Mouse (Mus musculus): ENCODE results near the gene Prkce.

Gene Prkce

DNA sequence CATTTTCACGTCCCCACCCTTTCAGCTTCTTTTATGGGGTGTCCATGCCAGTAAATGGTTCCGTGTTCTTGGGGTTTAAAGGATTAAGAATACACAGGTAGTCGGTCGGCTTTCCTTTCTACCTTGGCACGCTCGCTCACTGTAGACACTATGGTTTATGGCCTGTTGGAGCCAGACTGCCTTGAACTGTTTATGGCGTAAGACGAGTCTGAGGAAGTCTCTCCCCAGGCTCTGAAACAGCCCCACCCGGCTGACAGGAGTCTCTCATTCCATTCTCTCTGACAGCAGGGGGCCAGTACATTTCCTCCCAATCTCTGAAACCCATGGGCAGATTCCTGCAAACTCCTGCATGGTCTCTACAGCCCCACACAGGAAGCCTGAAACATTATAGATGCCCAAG lies 427.9 kb downstream of the Prkce start:
- in situ Hi-C loops (cut with MboI, MseI) = no loop called here

DNA sequence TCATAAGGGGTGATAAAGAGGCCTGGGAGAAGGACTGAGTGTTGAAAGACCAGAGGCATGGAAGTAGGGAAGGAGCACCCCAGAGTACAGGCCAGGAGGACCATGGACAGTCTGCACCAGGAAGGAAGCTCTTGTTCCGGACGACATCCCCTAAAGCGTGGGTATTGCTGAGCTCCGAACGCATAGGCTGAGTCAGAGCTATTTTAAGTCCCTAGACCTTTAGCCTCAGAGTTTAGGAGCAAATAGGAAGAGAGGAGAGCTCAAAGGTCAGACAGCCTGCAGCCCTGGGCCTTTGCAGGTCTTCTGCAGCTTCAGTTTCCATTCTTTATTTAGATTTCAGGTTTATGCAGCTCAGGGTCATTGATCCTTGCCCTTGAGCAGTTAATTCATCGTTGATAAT lies 433.5 kb downstream of the Prkce start:
- in situ Hi-C loops (cut with MboI, MseI) = no loop called here

DNA sequence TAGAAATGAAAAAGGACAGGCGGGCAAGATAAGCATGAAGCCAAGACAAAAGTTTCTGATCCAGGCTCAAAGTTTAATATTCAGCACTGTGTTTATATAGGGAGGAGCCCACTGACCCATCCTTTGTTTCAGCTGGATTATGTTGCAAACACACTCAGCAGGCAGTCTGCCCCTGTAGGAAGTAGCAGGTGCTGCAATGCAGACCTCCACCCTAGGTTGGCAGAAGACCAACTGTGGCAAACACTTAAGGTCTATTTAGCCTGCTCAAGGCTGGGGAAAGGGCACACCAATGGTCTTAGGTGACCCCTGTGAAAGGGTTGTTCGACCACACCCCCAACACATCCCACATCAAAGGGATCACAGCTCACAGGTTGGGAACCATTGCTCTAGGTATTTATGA lies 434.3 kb downstream of the Prkce start:
- in situ Hi-C loops (cut with MboI, MseI) = no loop called here

DNA sequence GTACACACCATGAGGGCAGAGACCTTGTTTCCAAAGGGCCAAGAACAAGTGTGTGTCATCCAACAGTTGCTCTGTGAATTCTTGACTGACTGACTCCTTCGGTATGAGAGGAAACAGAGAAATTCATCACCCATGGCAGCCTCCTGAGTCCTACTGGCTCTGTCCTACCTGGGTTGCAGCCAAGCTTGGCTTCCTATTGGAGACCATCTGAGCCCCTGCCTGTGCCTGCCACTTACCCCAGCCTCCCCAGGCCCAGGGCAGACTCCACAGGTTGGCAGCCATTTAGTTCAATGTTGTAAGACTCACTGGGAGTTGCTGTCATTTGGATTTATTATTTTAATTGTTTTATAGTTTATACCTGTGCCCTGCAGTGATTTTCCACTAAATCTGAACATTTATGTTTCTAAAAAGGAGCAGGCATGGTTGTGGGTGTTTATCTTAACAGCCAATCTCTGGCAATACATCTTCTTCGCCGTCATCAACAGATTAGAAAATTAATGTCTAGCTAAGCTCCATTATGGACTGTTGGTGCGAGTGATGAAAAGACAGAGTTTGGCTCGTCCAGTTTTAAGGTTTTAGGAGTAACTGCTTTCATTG lies 436.4 kb downstream of the Prkce start:
- in situ Hi-C loops (cut with MboI, MseI) = no loop called here

DNA sequence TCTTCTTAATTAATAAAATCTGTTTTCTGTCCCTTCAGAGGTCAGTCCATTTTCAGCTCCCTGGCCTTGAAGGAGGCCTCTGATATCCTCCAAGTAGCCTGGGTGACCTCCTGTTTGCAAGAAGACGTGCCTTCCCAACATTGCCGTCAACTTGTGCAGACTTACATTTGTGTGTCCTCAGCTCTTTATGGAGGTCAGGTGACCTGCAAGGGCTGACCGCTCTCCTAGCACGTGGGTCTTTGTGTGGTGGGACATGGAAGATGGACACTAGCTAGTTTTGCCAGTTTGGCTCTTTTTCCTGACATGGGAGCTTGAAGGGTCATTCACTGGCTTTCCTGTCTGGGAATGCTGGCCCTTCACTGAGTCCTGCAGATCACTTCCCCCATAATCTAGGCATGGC lies 440.4 kb downstream of the Prkce start:
- in situ Hi-C loops (cut with MboI, MseI) = loop anchor here in 1 of 2 experiments (5.0 kb wide), 1 partner anchor 91 kb away; no protein-coding TSS in a partner anchor

DNA sequence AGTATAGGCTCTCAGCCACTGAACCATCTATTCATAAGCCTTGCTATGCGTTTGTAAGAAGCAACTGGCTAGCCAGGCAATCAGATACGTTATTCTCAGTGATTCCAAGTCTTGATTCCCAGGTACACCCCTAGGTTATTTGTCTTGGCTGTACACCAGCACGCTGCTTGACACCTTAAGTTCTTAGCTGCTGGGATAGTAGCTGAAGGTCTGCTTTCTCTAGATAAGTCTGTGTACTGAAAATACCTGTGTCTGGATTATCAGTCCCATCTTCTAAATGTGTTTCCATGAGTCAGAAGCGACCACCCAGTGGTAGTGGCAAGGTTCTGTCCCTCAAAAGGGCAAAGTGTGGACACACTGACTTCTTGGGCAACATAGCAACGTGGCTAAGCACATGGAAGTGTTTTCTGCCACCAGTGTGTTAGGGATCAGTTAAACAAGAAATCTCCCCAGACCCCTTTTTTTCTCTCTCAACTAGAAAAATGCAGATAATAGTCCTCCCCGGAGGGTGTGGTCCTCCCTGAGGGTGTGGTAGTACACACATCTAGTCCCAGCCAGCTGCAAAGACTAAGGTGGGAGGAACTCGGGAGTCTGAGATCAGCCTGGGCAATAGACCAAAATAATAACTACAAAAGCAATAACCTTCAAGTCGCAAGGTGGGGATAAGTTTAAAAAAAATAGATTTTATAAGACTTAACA lies 442.8 kb downstream of the Prkce start:
- in situ Hi-C loops (cut with MboI, MseI) = no loop called here

DNA sequence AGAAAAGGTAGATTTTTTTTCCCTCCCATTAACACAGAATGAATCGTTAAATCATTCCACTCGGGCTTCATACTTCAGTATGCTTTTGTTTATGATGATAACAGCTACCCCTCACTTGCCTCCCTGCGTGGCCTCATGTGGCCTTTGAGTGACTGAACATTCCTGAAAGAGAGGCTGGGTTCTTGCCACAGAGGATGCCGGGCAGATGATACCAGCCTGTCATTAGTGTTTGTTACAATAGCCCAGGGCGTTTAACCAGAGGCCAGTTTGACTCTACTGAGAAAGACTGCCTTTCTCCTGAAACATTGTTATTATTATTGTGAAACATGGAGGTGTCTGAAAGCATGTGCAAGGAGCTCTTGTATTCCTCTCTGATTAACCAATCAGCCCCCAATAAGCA lies 444.2 kb downstream of the Prkce start:
- in situ Hi-C loops (cut with MboI, MseI) = no loop called here

DNA sequence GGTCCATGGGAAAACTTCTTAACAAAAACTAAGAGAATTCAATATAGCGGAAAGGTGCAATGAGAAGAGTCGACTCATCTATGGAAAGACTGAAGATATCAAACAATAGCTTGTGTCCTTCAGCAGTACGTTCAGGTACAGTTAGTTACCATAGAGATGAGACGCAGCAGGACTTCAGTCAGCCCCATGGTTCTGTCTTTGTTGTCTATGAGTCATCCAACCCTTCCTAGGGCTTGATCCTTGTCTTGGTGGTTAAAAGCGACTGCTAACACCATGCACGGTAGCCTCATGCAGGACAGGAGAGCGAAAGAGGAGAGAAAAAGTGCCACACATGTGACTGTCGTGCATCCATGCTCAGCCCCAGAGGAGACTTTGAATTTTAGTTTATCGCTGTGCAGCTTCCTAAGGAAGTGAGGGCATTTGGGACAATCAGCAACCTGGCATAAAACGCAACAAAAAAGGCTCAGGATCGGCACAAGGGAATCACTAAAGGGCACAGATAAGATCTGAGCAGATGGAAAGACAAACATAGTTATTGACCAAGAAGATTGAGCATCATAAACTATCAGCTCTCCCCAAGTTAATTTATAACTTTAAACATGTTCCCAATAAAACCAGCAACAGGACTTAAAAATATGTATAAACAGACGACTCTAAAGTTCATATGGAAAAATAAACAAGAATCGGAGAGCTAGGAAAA lies 448.2 kb downstream of the Prkce start:
- in situ Hi-C loops (cut with MboI, MseI) = no loop called here

DNA sequence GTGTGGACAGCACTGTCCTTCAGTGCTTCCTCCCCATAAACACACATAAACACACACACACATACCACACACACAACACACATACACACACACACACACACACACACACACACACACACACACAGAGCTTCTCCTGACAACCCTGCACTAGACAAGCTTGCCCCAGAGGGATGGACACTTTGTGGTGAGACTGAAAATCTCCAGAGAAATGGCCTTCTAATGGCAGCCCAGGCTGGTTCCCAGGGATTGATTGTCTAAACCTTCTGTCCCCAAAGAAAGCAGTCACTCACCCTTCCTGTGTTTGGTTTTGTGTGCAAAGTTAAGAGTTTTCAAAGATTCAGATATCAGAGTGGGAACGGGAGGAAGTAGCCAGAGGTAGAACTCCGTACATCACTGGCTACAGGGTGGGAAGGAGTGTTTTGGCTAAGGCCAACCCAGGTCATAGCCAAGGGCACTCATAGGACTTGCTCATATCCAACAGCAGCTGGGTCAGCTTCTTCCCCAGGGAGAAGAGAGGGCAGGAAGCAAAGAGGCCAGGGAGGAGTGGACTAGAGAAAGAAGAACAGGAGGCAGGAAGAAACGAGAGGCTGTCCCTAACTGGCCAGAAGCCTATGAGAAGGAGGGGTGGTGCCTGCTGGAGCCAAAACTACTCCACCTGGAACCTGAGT lies 450.1 kb downstream of the Prkce start:
- in situ Hi-C loops (cut with MboI, MseI) = no loop called here

DNA sequence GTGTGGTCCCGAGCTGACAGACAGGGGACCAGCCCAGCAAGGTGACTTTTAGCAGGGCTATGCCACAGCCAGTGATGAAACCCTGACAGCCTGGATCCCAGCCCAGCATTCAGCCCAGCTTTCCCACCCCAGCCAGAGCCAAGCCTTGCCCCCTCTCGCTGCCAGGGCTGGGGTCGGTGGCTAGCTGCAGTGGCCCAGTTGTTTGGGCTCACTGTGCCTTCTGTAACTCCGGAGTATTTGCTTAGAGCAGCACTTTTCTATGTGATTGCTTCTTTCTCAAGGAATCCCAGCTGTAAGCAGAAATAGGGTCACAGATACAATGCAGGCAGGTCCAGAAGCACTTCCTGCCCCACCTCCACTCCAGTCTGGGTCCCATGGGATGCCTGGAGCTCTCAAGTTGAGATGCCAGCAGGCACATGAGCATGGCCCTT lies 450.9 kb downstream of the Prkce start:
- in situ Hi-C loops (cut with MboI, MseI) = no loop called here

DNA sequence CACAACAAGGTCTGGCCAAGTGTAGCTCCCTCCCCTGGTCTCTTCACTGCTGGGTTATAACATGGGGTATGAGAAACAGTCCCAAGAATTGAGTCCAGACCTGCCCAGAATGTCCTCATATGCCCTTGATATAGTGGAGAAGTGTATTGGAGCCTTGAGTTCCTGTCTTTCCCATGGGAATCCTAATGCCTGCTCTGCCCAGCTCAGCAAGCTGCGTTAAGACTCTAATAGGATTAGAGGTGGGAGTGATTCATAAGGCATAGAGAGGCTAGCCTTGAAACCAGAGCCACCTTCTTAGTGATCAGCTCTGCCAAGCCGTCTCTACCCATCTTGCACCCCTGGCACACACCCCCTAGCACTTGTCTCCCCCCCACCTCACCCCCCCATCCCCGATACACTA lies 455.3 kb downstream of the Prkce start:
- in situ Hi-C loops (cut with MboI, MseI) = no loop called here

DNA sequence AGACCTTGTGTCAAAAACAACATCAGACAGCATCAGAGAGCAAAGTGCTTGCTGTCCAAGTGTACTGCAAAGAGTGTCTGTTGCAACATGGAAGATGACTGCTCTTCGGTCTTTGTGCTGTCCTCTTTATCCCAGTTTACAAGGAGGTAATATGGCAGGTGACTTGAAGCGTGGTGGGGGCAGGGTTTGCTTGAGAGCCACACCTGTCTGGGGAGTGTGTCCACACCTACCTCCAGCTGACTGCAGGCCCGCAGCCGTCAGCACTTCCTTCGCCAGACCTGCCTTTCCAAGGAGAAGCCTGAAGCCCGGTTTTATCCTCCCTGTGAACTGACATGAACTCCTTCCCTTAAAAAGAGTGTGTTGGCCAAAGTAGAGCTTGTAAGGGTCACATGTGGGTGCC lies 458.9 kb downstream of the Prkce start:
- in situ Hi-C loops (cut with MboI, MseI) = no loop called here

DNA sequence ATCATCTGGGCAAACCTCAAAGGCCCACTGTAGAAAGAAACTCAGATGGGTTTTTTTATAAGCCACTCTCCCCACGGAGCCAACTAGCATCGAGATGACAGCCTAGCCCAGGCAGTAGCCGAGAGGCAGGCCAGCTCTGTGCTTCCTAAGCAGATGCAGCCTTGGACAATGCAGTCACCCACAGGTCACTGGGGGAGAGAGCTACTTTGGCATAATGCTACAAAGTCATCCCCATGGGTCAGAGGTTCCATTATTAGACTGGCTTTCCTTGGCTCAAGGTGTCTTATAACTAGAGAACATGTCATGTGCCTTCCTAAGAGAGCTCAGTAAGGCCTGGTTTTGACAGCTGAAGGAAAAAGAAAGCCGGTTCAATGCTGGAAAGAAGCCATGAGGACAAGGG lies 465.5 kb downstream of the Prkce start:
- in situ Hi-C loops (cut with MboI, MseI) = no loop called here

DNA sequence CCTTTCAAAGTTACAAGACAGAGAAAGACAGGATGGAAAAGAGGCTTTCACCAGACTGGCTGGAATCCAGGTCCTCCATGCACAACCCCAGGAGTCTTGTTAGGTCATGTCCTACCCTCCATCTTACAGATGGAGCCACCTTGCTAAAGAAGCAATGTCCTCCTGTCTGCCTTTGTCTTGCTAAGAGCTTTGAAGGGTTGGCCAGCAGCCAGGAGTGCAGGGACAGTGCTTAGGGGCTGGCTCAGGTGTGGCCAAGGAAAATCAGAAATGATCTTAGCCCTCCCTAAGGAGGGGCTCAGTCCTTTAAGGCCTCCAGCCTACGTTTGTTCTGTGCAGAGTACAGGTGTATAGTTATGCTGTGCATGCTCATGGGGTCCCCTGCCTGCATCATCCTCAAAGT lies 469.7 kb downstream of the Prkce start:
- in situ Hi-C loops (cut with MboI, MseI) = no loop called here

DNA sequence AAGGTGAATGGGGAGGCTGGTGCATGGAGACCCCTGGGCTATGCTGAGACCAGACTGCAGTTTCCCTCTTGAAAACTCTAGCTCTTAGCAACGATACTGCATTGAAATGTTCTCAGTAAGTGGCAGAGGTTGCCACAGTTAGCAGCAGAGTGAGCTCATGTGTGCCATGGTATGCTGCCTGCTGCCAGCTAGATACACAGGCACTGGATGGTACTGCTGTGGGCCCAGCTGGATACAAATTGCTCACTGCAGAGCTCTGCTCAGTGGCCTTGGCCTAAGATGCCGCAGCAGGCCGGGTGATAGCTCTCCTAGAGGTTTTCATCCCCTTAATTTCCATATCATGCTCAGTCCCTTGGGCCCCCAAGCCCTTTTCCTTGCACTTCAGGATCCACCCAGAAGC lies 471.7 kb downstream of the Prkce start:
- in situ Hi-C loops (cut with MboI, MseI) = no loop called here

DNA sequence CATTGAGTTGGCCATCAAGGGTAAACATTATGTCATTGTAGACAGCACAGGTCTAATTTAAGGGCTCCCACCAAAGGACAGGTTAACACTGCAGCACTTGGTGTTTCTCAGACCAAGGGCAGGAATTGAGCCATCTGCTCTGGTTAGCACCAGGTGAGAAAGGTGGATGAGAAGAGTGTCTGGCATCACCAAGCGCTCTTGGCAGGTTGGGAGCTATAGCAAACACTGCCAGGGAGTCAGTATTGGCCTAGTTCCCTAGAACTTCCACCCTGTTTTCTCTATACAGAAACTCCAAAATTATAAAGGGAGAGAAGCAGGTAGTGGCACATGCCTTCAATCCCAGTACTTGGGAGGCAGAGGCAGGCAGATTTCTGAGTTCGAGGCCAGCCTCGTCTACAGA lies 479.6 kb downstream of the Prkce start:
- in situ Hi-C loops (cut with MboI, MseI) = no loop called here

DNA sequence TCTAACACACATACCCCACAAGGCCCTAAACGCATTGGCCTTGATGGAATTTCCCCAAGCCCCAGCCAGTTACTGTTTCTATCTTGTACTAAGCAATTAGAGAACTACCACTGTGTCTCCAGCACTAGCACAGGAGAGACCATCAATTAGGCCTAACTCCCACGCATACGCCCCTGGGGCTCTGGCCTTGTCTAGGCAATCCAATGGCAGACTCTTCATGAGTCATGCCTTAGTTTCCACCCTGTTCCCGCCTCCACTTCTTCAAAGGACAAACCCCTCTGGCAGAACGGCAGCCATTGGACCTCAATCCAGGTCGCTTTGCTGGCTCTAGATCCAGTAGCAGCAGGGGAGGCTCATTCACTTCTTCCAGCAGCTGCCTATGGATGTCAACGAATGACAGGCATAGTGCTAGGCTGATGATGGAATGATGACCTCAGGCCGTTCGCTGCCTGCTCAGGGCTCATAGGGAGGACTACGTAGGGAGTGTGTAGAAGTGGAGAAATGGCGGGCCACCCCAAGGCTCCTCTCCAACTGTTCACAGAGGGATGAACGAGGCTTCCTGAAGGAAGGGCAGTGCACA lies 481.4 kb downstream of the Prkce start:
- in situ Hi-C loops (cut with MboI, MseI) = no loop called here

DNA sequence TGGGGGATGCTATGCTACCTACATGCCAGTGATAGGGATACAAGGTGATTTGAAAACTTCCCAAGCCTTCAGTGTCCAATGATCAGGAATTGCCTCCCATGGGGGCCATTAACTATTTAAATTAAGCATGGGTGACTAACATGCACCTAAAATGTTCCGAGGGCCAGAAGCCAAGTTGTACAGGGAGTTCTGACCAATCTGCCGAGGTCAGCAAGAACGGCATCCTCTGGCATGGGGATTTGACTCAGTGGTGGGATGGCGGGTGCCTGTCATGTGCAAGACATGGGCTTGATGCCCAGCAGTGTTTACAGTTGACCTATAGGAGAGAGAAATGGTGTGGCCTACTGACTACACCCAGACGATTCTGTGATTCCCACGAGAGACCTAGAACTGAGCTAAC lies 482.7 kb downstream of the Prkce start:
- in situ Hi-C loops (cut with MboI, MseI) = loop anchor here in 1 of 2 experiments (10.0 kb wide), 1 partner anchor 1335 kb away; no protein-coding TSS in a partner anchor

DNA sequence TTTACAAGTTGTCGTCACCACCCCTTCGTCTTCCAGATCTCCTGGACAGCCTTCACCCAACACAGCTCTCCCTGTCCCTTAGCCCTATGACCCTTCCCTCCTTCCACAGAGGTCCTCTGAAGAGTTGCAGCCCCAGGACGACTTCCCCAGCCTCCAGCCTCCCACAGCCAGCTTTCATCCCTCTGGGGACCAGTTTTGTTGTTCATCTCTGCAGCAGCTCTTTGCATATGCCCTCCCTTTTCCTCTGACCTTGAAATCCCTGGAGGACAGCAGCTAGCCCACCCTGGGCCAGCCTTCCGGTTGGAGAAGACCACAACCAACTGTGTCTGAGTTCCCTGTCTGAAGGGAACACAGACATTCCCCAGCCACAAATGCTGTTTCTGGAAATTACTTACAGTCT lies 483.5 kb downstream of the Prkce start:
- in situ Hi-C loops (cut with MboI, MseI) = loop anchor here in 1 of 2 experiments (10.0 kb wide), 1 partner anchor 1336 kb away; no protein-coding TSS in a partner anchor

DNA sequence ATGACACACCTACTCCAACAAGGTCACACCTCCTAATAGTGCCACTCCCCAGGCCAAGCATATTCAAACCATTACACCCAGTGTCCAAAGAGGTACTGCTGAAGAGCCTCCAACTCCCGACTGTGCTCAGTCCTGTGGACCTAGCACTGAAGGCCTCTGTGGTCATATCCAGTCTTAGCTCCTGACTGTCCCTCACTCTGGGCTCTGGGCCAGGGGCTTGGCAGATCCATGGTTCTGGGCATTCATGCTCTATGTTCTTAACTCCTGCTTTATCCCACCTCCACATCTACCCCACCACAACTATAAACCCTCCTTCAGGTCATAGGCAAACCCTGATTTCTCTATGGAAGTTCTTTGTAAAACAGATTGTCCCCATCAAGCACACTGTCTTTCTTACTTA lies 485.2 kb downstream of the Prkce start:
- in situ Hi-C loops (cut with MboI, MseI) = loop anchor here in 1 of 2 experiments (10.0 kb wide), 1 partner anchor 1338 kb away; no protein-coding TSS in a partner anchor

DNA sequence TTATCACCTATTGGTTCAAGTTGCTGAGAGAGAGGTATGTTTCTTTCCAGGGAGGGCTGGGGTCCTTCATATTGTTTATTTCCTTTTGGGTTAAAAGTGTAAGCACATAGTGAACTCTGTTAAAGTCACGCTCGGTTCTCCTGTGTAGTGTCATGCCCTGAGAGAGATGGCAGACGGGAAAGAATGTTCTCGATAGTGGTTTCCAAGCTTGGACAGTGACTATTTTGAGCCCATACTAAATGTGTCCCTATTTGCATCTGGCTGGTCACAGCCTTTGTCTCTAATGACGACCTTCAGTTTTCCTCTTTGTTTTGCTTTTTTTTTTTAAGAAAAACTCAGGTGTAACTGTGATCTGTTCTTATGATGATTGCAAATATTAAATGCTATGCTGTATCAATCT lies 488.8 kb downstream of the Prkce start:
- in situ Hi-C loops (cut with MboI, MseI) = loop anchor here in 1 of 2 experiments (10.0 kb wide), 1 partner anchor 1342 kb away; no protein-coding TSS in a partner anchor

DNA sequence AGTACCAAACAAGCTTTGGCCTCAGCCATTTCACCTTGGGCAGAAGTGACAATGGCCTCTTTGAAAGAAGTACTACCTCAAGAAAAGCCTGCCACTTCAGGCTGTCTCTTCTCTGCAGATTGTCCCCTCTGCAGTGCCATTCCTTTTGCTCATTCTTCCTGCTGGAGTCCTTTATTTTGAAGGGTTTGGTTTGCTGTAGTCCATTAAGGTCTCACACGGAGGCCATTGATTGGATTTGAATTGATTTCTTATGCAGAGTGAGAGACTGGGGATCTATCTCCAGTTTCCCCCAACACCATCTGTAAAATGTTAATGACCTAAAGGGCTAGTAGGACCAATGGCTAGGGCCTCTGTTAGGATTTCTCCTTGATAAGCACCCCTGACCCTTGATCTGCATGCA lies 494.7 kb downstream of the Prkce start:
- in situ Hi-C loops (cut with MboI, MseI) = no loop called here

All from T-helper 17 cell (primary cell).